Mouse (Mus musculus): ENCODE measurements at regions not wholly inside any gene's neighbourhood (a gene's known extent, or its start where the extent isn't known, plus 50 kb on each side); places are given as distances from the start of the nearest gene placed in this dataset.
A peak's percentile ranks its signal among the peaks of the same experiment; 100 is the strongest.

DNA sequence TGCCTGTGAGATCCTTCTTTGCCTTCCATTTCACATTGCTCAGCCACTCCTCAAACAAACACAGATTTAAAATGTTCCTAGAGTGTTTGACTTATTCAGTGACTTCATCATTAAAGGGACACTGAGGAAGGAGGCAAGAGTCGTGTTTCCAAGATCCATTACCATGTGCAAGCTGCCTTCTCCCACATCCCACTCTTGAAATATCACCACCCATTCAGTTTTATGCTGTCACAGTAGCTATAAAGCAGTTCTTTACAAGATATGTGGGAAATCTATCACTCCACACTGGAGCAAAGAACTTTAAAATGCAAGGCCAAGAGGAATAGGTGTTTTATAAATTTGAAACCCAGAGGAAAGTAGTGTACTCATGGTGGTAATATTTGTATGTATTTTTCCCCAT is 110.2 kb upstream of the Gm12695 start:
- no peak for DNase-seq
- TF ChIP-seq CTCF (IDR thresholded peaks at IDR 0.05; ENCODE audit: low read depth), result no peak

DNA sequence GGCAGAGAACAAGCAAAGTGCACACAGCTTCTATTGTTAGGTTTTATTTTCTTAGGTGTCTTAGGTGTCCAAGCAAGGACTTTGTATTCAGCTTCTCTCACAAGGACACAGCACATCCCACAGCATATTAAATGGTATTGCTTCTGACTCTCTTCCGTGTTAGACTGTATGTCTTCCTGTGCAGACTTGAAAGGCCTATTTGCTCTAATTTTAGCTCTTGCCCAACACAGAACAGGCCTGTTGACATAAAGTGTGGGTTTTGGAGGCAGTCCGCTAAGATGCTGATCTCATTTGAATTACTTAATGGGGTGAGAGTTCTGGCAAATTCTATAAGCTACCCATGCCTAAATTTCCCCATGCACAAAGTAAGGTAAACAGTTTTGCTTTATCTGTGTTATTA is 96.1 kb upstream of the Gm12695 start:
- H3K36me3 ChIP-seq (ENCODE audit: insufficient read depth), result no peaks in the 10 kb centered on the region
- H3K4me1 ChIP-seq (ENCODE audit: insufficient read depth), result no peaks in the 10 kb centered on the region
- H3K4me3 ChIP-seq (ENCODE audit: low read depth, low read length), result no peak overlapping the region
- no peaks in the 10 kb centered on the region for H3K9me3 ChIP-seq (ENCODE audit: low read length)
- ATAC-seq (no peak), DNase-seq (no peak)
- TF ChIP-seq CTCF (IDR thresholded peaks at IDR 0.05; ENCODE audit: low read depth), result no peak
- no peak overlapping the region for H3K4me2 ChIP-seq (ENCODE audit: low read depth)
- H3K27ac ChIP-seq (ENCODE audit: low read depth, low read length), result no peak overlapping the region
- no peak overlapping the region for H3K9ac ChIP-seq
- H3K27me3 ChIP-seq (ENCODE audit: insufficient read depth, low read length), result no peaks in the 10 kb centered on the region
- WGBS, result 79% methylated on average over 2 of the region's 2 CpGs

More for the DNA sequence above, 110.2 kb upstream of the Gm12695 start:
- no peak overlapping the region for H3K9ac ChIP-seq
- no peaks in the 10 kb centered on the region for H3K4me1 ChIP-seq (ENCODE audit: insufficient read depth)
- no peak overlapping the region for H3K27ac ChIP-seq (ENCODE audit: low read depth, low read length)
- 69% methylated on average over 1 of the region's 1 CpGs for WGBS
- ATAC-seq, result no peak
- H3K36me3 ChIP-seq (ENCODE audit: insufficient read depth), result no peaks in the 10 kb centered on the region
- no peak overlapping the region for H3K4me3 ChIP-seq (ENCODE audit: low read depth, low read length)
- H3K4me2 ChIP-seq (ENCODE audit: low read depth), result no peak overlapping the region
- no peaks in the 10 kb centered on the region for H3K9me3 ChIP-seq (ENCODE audit: low read length)
- no peaks in the 10 kb centered on the region for H3K27me3 ChIP-seq (ENCODE audit: insufficient read depth, low read length)

DNA sequence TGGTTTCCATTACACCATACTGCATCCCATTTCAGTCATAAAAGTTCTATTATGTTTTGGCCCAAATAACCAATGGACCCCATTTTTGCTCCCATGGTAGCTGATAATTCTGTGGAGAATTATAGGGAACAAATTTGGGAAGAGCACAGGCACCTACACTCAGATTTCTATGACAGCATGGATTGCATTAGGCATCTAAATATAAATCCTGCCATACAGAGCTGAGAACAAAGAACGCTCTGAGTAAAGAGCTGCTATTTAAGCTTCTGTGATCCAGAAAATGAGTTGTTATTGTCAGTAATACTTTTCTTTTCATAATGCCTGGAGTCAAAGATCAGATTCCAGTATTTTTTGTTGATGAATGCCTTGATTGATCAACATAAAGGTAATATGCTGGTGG is 93.0 kb upstream of the Gm12695 start:
- Histone ChIP-seq H3K4me3 (ENCODE audit: low read depth, low read length) (no peak overlapping the region), H3K9ac (no peak overlapping the region), H3K36me3 (ENCODE audit: insufficient read depth) (no peaks in the 10 kb centered on the region), H3K27me3 (ENCODE audit: insufficient read depth, low read length) (no peaks in the 10 kb centered on the region), H3K9me3 (ENCODE audit: low read length) (no peaks in the 10 kb centered on the region), H3K4me2 (ENCODE audit: low read depth) (no peak overlapping the region), H3K4me1 (ENCODE audit: insufficient read depth) (no peaks in the 10 kb centered on the region), H3K27ac (ENCODE audit: low read depth, low read length) (no peak overlapping the region)
- no peak for TF ChIP-seq CTCF (IDR thresholded peaks at IDR 0.05; ENCODE audit: low read depth)
- no peak for ATAC-seq
- whole genome bisulfite sequencing, result 69% methylated on average over 1 of the region's 1 CpGs
- no peak for DNase-seq

DNA sequence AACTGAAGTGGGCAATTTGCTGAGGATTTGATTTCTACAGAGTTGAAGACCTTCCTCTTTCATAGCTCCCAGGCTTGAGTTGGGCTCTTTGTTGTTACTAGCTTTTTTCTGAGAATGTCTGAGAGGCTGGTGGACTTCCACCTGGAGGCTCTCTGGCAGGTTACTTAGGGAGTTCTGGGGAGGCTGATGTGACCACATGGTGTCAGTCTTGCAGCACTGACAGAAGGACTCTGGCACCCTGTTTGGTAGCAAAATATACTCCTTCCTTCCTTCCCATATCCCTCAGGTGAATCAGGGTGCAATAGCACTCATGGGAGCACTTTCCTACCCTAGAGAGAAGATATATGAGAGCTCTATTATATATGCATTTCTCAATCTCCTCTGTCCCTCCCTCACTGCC is 89.7 kb upstream of the Gm12695 start:
- no peak overlapping the region for H3K4me3 ChIP-seq (ENCODE audit: low read depth, low read length)
- no peak overlapping the region for H3K9ac ChIP-seq
- H3K27ac ChIP-seq (ENCODE audit: low read depth, low read length), result no peak overlapping the region
- H3K27me3 ChIP-seq (ENCODE audit: insufficient read depth, low read length), result no peaks in the 10 kb centered on the region
- DNase-seq (no peak), ATAC-seq (no peak)
- no peak overlapping the region for H3K4me2 ChIP-seq (ENCODE audit: low read depth)
- H3K4me1 ChIP-seq (ENCODE audit: insufficient read depth), result no peaks in the 10 kb centered on the region
- no peaks in the 10 kb centered on the region for H3K36me3 ChIP-seq (ENCODE audit: insufficient read depth)
- 0 out of 2 replicates have a peak, but pooled peaks have one; percentile 15 for TF ChIP-seq CTCF (IDR thresholded peaks at IDR 0.05; ENCODE audit: low read depth)
- no peaks in the 10 kb centered on the region for H3K9me3 ChIP-seq (ENCODE audit: low read length)

DNA sequence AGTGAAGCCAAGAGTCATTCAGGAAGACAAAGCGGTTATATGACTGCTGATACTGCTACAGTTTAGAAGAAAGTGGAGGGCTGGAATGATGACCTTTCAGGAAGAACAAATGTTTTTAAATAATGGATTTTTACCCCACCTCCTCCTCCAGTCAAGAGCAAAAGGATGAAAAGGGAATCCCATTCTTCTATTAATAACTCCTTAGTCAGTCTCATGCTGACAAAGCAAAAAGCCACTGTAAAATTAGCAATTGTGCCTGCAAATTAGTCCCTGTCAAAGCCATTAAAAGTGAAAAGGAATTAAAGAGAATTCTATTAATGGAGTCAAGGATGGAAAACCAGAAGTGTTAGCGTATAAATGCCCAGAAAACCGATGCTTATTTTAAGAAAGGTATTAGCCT is 60.2 kb upstream of the Gm12695 start:
- DNase-seq, result peak; percentile 1
- TF ChIP-seq CTCF (IDR thresholded peaks at IDR 0.05; ENCODE audit: low read depth), result no peak
- 43% methylated on average over 3 of the region's 3 CpGs for WGBS
- H3K4me1 ChIP-seq (ENCODE audit: insufficient read depth), result no peaks in the 10 kb centered on the region
- no peak overlapping the region for H3K4me3 ChIP-seq (ENCODE audit: low read depth, low read length)
- no peaks in the 10 kb centered on the region for H3K9me3 ChIP-seq (ENCODE audit: low read length)
- no peak overlapping the region for H3K9ac ChIP-seq
- H3K27me3 ChIP-seq (ENCODE audit: insufficient read depth, low read length), result no peaks in the 10 kb centered on the region
- no peak overlapping the region for H3K4me2 ChIP-seq (ENCODE audit: low read depth)
- no peaks in the 10 kb centered on the region for H3K36me3 ChIP-seq (ENCODE audit: insufficient read depth)
- H3K27ac ChIP-seq (ENCODE audit: low read depth, low read length), result no peak overlapping the region
- peak; percentile 48; the same call in 1 of the 2 replicates for ATAC-seq

All from forebrain, postnatal 0 days (tissue).